Mouse (Mus musculus) small intestine, adult 2 months (tissue): ENCODE data around the gene Lrig1.

Experiments
- CTCF ChIP-seq: fragments of 200-500 bp; IDR thresholded peaks from 2 replicates; pipeline ENCODE4 v1.5.1; 2012; ENCODE audit warnings: low read depth, mild to moderate bottlenecking, control low read depth, inconsistent platforms, low read length, moderate library complexity, mixed read lengths; ENCODE audit not compliant: insufficient replicate concordance, insufficient read length; ENCODE audit errors: extremely low read depth
- POLR2A ChIP-seq: fragments of 200-500 bp; IDR thresholded peaks from 2 replicates; pipeline ENCODE4 v1.6.1; 2012; ENCODE audit warnings: low read depth, mild to moderate bottlenecking, control low read depth, inconsistent platforms, low read length, moderate library complexity

GRCm38 (mm10) chr6:94667131-94667530 is 32.8 kb downstream of the Lrig1 start:
- TF ChIP-seq POLR2A (no peak), CTCF (no peak)
